Mouse (Mus musculus): Measurements from ENCODE around the gene Fut7. TPM values are rescaled to one million over a fixed set of nuclear protein-coding genes. Genes with fewer than 3 reads are reported as not detected.

The Fut7 gene
- polyA plus RNA-seq (2015; fragmentation: Nextera tagmentation; extraction: Ambion mirVana) = 0.56 and 0.97 TPM in 2 replicates

GRCm38 (mm10) chr2:25422587-25423410, at the start of gene Fut7:
Fut7 (plus strand) TSS chr2:25423267.
- ATAC-seq (ENCODE audit: low read depth) (0 out of 2 replicates have a peak, but pooled peaks have one; percentile 22), DNase-seq (no peak)
- Histone ChIP-seq H3K27me3 (peaks cover 21% of the 10 kb centered on the region), H3K36me3 (no peaks in the 10 kb centered on the region), H3K4me3 (replicated peaks) (no peak within 1 kb of the TSS), H3K9me3 (replicated peaks) (no peaks in the 10 kb centered on the region), H3K4me1 (replicated peaks) (peaks cover 13% of the 10 kb centered on the region), H3K9ac (no peak within 1 kb of the TSS), H3K27ac (peak within 1 kb of the TSS; percentile 34; the same call in 1 of the 2 replicates), H3K4me2 (no peak within 1 kb of the TSS)
- WGBS (ENCODE audit: insufficient replicate concordance) = 26% methylated on average over 17 of the region's 17 CpGs

- peaks cover 73% of the 10 kb centered on the region for H3K4me1 ChIP-seq (replicated peaks)
- H3K27ac ChIP-seq = peak overlapping the region; percentile 87
- 49% methylated on average over 2 of the region's 2 CpGs for WGBS (ENCODE audit: insufficient replicate concordance)
- no peak for DNase-seq
- no peaks in the 10 kb centered on the region; the same call in none of the 2 replicates for H3K27me3 ChIP-seq
- H3K4me2 ChIP-seq = peak overlapping the region; percentile 99
- H3K9me3 ChIP-seq (replicated peaks) = no peaks in the 10 kb centered on the region
- H3K36me3 ChIP-seq = peaks cover 43% of the 10 kb centered on the region
- no peak for ATAC-seq (ENCODE audit: low read depth)
- peak overlapping the region; percentile 88 for H3K4me3 ChIP-seq (replicated peaks)
- peak overlapping the region; percentile 81 for H3K9ac ChIP-seq
These were observed 49.6 kb upstream of the Fut7 start for GRCm38 (mm10) chr2:25373431-25373830.

DNA sequence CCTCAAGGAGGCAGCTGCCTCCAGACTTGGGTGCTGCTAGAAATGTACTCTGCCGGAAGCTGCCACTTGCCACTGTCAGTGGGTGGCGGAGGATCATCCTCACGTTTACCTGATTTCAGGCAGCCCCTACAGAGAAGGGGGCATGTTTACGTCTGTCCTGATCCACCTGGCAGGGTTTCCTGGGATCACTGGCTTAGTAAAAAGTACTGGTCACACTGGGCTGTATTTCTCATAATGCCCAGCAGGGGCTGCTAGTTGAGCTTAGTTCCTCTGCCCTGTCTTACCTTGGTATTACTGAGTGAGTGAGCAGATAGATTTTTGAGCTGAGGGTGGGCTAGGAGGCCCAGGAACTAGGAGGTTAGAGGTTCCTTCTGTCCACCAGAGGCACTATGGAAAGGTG, 46.5 kb upstream of the Fut7 start:
- peaks cover 47% of the 10 kb centered on the region for H3K36me3 ChIP-seq
- H3K27ac ChIP-seq = no peak overlapping the region
- no peak overlapping the region for H3K4me3 ChIP-seq (replicated peaks)
- ATAC-seq (ENCODE audit: low read depth) (no peak), DNase-seq (no peak)
- WGBS (ENCODE audit: insufficient replicate concordance) = 61% methylated on average over 4 of the region's 4 CpGs
- no peak overlapping the region for H3K4me2 ChIP-seq
- no peaks in the 10 kb centered on the region for H3K27me3 ChIP-seq
- no peak overlapping the region for H3K9ac ChIP-seq
- H3K9me3 ChIP-seq (replicated peaks) = no peaks in the 10 kb centered on the region
- peaks cover 46% of the 10 kb centered on the region for H3K4me1 ChIP-seq (replicated peaks)

DNA sequence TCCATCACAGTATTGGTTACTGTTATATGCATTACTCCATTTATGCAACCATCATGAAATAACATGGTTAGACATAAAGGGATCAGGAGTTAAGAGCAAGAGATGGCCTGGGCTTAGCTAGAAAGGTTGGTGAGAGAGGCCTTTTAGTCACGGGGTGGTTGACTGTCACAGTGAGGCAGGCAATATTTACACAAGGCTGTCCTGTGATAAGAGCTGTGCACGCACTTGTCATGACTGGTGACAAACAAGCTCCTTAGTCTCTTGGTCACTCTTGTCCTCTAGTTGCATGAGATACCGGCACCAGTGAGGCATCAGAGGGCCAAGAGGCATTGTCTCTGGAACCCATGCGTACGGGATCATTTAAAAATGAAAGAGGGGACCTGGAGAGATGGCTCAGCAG, 38.6 kb upstream of the Fut7 start:
- DNase-seq (no peak), ATAC-seq (ENCODE audit: low read depth) (no peak)
- Histone ChIP-seq H3K27ac (no peak overlapping the region), H3K27me3 (no peaks in the 10 kb centered on the region), H3K4me2 (no peak overlapping the region), H3K4me3 (replicated peaks) (no peak overlapping the region), H3K36me3 (no peaks in the 10 kb centered on the region), H3K4me1 (replicated peaks) (no peaks in the 10 kb centered on the region), H3K9ac (no peak overlapping the region), H3K9me3 (replicated peaks) (no peaks in the 10 kb centered on the region)
- 51% methylated on average over 5 of the region's 5 CpGs for WGBS (ENCODE audit: insufficient replicate concordance)

DNA sequence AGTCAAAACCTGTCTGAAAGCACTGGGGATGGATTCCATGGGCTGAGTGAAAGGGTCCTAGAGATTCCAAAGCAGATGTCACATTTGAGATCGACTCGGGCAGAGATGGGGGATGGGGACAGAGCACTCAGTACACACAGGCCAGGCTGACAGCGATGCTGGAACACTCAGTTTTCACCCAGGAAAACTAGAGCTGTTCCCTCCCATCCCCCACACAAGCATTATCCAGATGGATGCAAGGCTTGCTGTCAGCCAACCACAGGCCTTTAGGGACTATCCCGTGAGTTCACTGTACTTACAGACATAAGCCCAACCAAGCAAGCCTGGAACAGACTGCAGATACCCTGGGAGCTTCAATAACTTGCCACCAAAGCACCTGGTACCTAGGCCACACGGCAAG, 31.8 kb upstream of the Fut7 start:
- ATAC-seq (ENCODE audit: low read depth) (no peak), DNase-seq (no peak)
- H3K4me1 ChIP-seq (replicated peaks) = peaks cover 12% of the 10 kb centered on the region
- H3K9ac ChIP-seq = no peak overlapping the region
- 64% methylated on average over 5 of the region's 5 CpGs for WGBS (ENCODE audit: insufficient replicate concordance)
- H3K27me3 ChIP-seq = peaks cover 34% of the 10 kb centered on the region
- no peaks in the 10 kb centered on the region for H3K36me3 ChIP-seq
- no peaks in the 10 kb centered on the region for H3K9me3 ChIP-seq (replicated peaks)
- no peak overlapping the region for H3K4me2 ChIP-seq
- H3K27ac ChIP-seq = no peak overlapping the region
- no peak overlapping the region for H3K4me3 ChIP-seq (replicated peaks)

- H3K27me3 ChIP-seq = peaks cover 67% of the 10 kb centered on the region
- H3K9ac ChIP-seq = no peak overlapping the region
- peaks cover 15% of the 10 kb centered on the region for H3K4me1 ChIP-seq (replicated peaks)
- no peak overlapping the region for H3K4me2 ChIP-seq
- H3K27ac ChIP-seq = no peak overlapping the region
- H3K9me3 ChIP-seq (replicated peaks) = no peaks in the 10 kb centered on the region
- 46% methylated on average over 3 of the region's 3 CpGs for WGBS (ENCODE audit: insufficient replicate concordance)
- ATAC-seq (ENCODE audit: low read depth) = no peak
- H3K36me3 ChIP-seq = no peaks in the 10 kb centered on the region
- no peak for DNase-seq
- H3K4me3 ChIP-seq (replicated peaks) = no peak overlapping the region
These were observed 28.5 kb upstream of the Fut7 start for GRCm38 (mm10) chr2:25394281-25395221.

- Histone ChIP-seq H3K4me3 (replicated peaks) (peak within 1 kb of the TSS; percentile 51), H3K27me3 (peaks cover 81% of the 10 kb centered on the region), H3K27ac (no peak within 1 kb of the TSS), H3K9me3 (replicated peaks) (no peaks in the 10 kb centered on the region), H3K36me3 (no peaks in the 10 kb centered on the region), H3K9ac (no peak within 1 kb of the TSS), H3K4me2 (peak within 1 kb of the TSS; percentile 72), H3K4me1 (replicated peaks) (peaks cover 19% of the 10 kb centered on the region)
- peak; percentile 59; the same call in 1 of the 2 replicates for ATAC-seq (ENCODE audit: low read depth)
- 2% methylated on average over 57 of the region's 57 CpGs for WGBS (ENCODE audit: insufficient replicate concordance)
- DNase-seq = no peak
These were observed 27.1 kb upstream of the Fut7 start, which contains the start of gene Entpd2 for GRCm38 (mm10) chr2:25395721-25396596. Entpd2 (plus strand) TSS chr2:25395874.

- peaks cover 19% of the 10 kb centered on the region for H3K4me1 ChIP-seq (replicated peaks)
- ATAC-seq (ENCODE audit: low read depth) = no peak
- H3K27me3 ChIP-seq = peaks cover 88% of the 10 kb centered on the region
- H3K4me2 ChIP-seq = no peak overlapping the region
- 27% methylated on average over 3 of the region's 3 CpGs for WGBS (ENCODE audit: insufficient replicate concordance)
- H3K9ac ChIP-seq = no peak overlapping the region
- no peak overlapping the region for H3K27ac ChIP-seq
- H3K36me3 ChIP-seq = no peaks in the 10 kb centered on the region
- no peak overlapping the region for H3K4me3 ChIP-seq (replicated peaks)
- H3K9me3 ChIP-seq (replicated peaks) = no peaks in the 10 kb centered on the region
- no peak for DNase-seq
These were observed 26.5 kb upstream of the Fut7 start for GRCm38 (mm10) chr2:25396597-25396983.

DNA sequence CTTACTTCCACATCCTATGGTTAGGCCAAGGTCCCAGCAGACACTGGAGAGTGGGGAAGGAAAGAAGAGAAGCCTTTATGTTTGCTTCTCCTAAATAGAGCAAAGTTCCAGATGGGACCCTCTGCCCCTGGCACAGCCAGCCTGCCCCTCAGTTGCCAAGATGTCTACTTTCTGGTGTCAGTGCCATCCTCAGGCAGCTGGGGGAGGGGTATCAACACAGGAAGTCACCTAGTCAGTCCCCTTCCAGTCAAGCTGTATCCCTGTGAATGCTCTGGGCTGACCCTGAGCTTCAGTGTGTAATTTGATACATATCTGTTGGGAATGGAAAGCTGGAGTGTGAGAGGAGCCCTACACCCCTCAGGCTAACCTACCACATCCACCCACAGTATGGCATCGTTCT, 26.1 kb upstream of the Fut7 start:
- ATAC-seq (ENCODE audit: low read depth) (no peak), DNase-seq (no peak)
- Histone ChIP-seq H3K4me2 (no peak overlapping the region), H3K27ac (no peak overlapping the region), H3K36me3 (no peaks in the 10 kb centered on the region), H3K27me3 (peaks cover 92% of the 10 kb centered on the region), H3K4me3 (replicated peaks) (no peak overlapping the region), H3K9ac (no peak overlapping the region), H3K4me1 (replicated peaks) (peaks cover 19% of the 10 kb centered on the region), H3K9me3 (replicated peaks) (no peaks in the 10 kb centered on the region)
- 43% methylated on average over 1 of the region's 1 CpGs for WGBS (ENCODE audit: insufficient replicate concordance)

GRCm38 (mm10) chr2:25398065-25398464, 25.0 kb upstream of the Fut7 start:
- Histone ChIP-seq H3K36me3 (no peaks in the 10 kb centered on the region), H3K4me1 (replicated peaks) (peaks cover 25% of the 10 kb centered on the region), H3K9me3 (replicated peaks) (no peaks in the 10 kb centered on the region), H3K4me3 (replicated peaks) (no peak overlapping the region), H3K4me2 (no peak overlapping the region), H3K27me3 (peaks cover 99% of the 10 kb centered on the region), H3K9ac (no peak overlapping the region), H3K27ac (no peak overlapping the region)
- no peak for DNase-seq
- ATAC-seq (ENCODE audit: low read depth) = no peak
- WGBS (ENCODE audit: insufficient replicate concordance) = 73% methylated on average over 7 of the region's 7 CpGs
